26 mouse cellular contexts compared by ENCODE assay signal in the genomic region with DNA sequence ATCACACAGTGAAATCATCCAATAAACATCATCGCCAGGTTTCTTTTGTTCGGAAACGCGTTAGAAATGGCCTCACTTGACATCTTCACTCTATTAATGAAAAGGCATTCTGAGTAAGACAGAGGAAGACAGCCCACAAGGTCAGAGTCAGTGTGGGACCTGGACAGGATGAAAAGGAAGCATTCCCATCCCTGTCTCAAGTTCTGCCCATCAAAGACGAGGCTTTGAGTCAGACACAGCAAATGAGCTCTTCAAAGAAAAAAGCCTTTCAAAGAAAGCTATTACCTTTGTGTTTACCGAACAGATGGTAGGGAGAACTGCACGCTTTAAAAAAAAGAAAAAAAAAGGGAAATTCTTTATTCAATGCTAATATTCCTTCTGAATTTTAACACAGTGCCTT.
A peak's percentile ranks its signal among the peaks of the same experiment; 100 is the strongest.
DNase-seq lines count a peak whose midpoint lies in the region; ATAC-seq and TF ChIP-seq lines count a peak whose summit lies in the region.
"Had no signal": no experiment of that assay in that cellular context is flagged by ENCODE, and none has a peak within 500 bp of the region (broad histone marks: within the 10 kb centered on the region; RNA-seq: fewer than 3 reads in every experiment).

No protein-coding gene starts in this region.

- H3K27me3 ChIP-seq in heart, embryonic 13.5 days (replicated peaks): no peaks in the 10 kb centered on the region
- no peaks in the 10 kb centered on the region for H3K27me3 ChIP-seq in forebrain, embryonic 15.5 days
- no peaks in the 10 kb centered on the region for H3K27me3 ChIP-seq in midbrain, embryonic 16.5 days (ENCODE audit: control insufficient read depth, insufficient read depth, low read depth, low read length)
- H3K27me3 ChIP-seq: CH12.LX; liver, embryonic 15.5 days; lung, embryonic 15.5 days; megakaryocyte, embryonic 14.5 days; neural tube, embryonic 12.5 days; Patski had no signal

- TF ChIP-seq CTCF in layer of hippocampus, adult 2 months (conservative IDR thresholded peaks at IDR 0.05): no peak

- H3K9ac ChIP-seq in heart, embryonic 13.5 days: no peak overlapping the region
- H3K9ac ChIP-seq in forebrain, embryonic 15.5 days (replicated peaks): no peak overlapping the region
- H3K9ac ChIP-seq in midbrain, embryonic 16.5 days (ENCODE audit: low read depth, low read length): no peak overlapping the region
- H3K9ac ChIP-seq: liver, embryonic 15.5 days; lung, embryonic 15.5 days; neural tube, embryonic 12.5 days had no signal

- no peak overlapping the region for H3K4me3 ChIP-seq in heart, embryonic 13.5 days
- no peak overlapping the region for H3K4me3 ChIP-seq in layer of hippocampus, adult 2 months
- no peak overlapping the region for H3K4me3 ChIP-seq in forebrain, embryonic 15.5 days
- no peak overlapping the region for H3K4me3 ChIP-seq in midbrain, embryonic 16.5 days (ENCODE audit: low read depth, low read length)
- H3K4me3 ChIP-seq: limb, embryonic 10.5 days; liver, embryonic 15.5 days; lung, embryonic 15.5 days; megakaryocyte, embryonic 14.5 days; neural tube, embryonic 12.5 days had no signal

- ATAC-seq in heart, embryonic 13.5 days (ENCODE audit: extremely low read depth, insufficient number of reproducible peaks, low FRiP score, low TSS enrichment): no peak
- ATAC-seq in forebrain, embryonic 15.5 days (replicated peaks): peak; percentile 40; the same call in 1 of the 2 replicates
- peak; percentile 76; the same call in 1 of the 2 replicates for ATAC-seq in midbrain, embryonic 16.5 days
- no peak for ATAC-seq in frontal cortex, adult (ENCODE audit: low TSS enrichment)
- ATAC-seq: Patski had no signal

- H3K27ac ChIP-seq in heart, embryonic 13.5 days (replicated peaks): 0 out of 2 replicates have a peak overlapping the region, but pooled peaks have one; percentile 12
- H3K27ac ChIP-seq in layer of hippocampus, adult 2 months: peak overlapping the region; percentile 41; the same call in 1 of the 2 replicates
- peak overlapping the region; percentile 84 for H3K27ac ChIP-seq in forebrain, embryonic 15.5 days (replicated peaks)
- H3K27ac ChIP-seq in midbrain, embryonic 16.5 days (ENCODE audit: low read length): peak overlapping the region; percentile 63
- H3K27ac ChIP-seq: kidney, postnatal 0 days; limb, embryonic 10.5 days; liver, embryonic 15.5 days; lung, embryonic 15.5 days; neural tube, embryonic 12.5 days had no signal

- no peaks in the 10 kb centered on the region for H3K9me3 ChIP-seq in heart, embryonic 13.5 days
- no peaks in the 10 kb centered on the region for H3K9me3 ChIP-seq in forebrain, embryonic 15.5 days
- H3K9me3 ChIP-seq in midbrain, embryonic 16.5 days (replicated peaks; ENCODE audit: control insufficient read depth, low read length, poor library complexity, severe bottlenecking): no peaks in the 10 kb centered on the region
- H3K9me3 ChIP-seq: G1E; limb, embryonic 10.5 days; liver, embryonic 15.5 days; lung, embryonic 15.5 days; megakaryocyte, embryonic 14.5 days; neural tube, embryonic 12.5 days had no signal

- H3K36me3 ChIP-seq in heart, embryonic 13.5 days: no peaks in the 10 kb centered on the region; the same call in 1 of the 2 replicates
- no peaks in the 10 kb centered on the region for H3K36me3 ChIP-seq in forebrain, embryonic 15.5 days
- H3K36me3 ChIP-seq in midbrain, embryonic 16.5 days (ENCODE audit: control insufficient read depth, insufficient read depth, low read length): no peaks in the 10 kb centered on the region
- H3K36me3 ChIP-seq: limb, embryonic 10.5 days; liver, embryonic 15.5 days; lung, embryonic 15.5 days; neural tube, embryonic 12.5 days had no signal

- no peak for DNase-seq in heart, postnatal 4 days
- DNase-seq in layer of hippocampus, adult 2 months (ENCODE audit: low spot score in 2 of 2): no peak
- DNase-seq in layer of hippocampus, adult 9-11 months: no peak
- DNase-seq: adrenal gland, adult 2 months; B cell, adult 2 months; cerebellum, adult 11-12 months; cerebellum, postnatal 10 days; gastrocnemius, postnatal 36 days; heart, postnatal 14 days; kidney, adult 2 months; liver; lung, postnatal 36 days; thymus, postnatal 36 days had no signal

- H3K4me2 ChIP-seq in heart, embryonic 13.5 days: no peak overlapping the region
- H3K4me2 ChIP-seq in forebrain, embryonic 15.5 days (replicated peaks): no peak overlapping the region
- no peak overlapping the region for H3K4me2 ChIP-seq in midbrain, embryonic 16.5 days (ENCODE audit: low read length)
- H3K4me2 ChIP-seq: liver, embryonic 15.5 days; lung, embryonic 15.5 days; neural tube, embryonic 12.5 days had no signal

- H3K4me1 ChIP-seq in heart, embryonic 13.5 days: peaks cover 61% of the 10 kb centered on the region
- peaks cover 17% of the 10 kb centered on the region for H3K4me1 ChIP-seq in forebrain, embryonic 15.5 days
- peaks cover 6% of the 10 kb centered on the region; the same call in 1 of the 2 replicates for H3K4me1 ChIP-seq in midbrain, embryonic 16.5 days (ENCODE audit: control insufficient read depth, insufficient read depth, low read length)

- WGBS in heart, embryonic 13.5 days: 77% methylated on average over 7 of the region's 7 CpGs
- WGBS in forebrain, embryonic 15.5 days: 32% methylated on average over 7 of the region's 7 CpGs
- 34% methylated on average over 7 of the region's 7 CpGs for WGBS in midbrain, embryonic 16.5 days

Comparison
In these comparisons a context has a peak if more than half of its experiments do, and no peak if none do; other contexts are left out.
1. ATAC-seq: peak in forebrain, embryonic 15.5 days (single experiment) and midbrain, embryonic 16.5 days (single experiment); none in heart, embryonic 13.5 days (single experiment) and frontal cortex, adult (single experiment).
2. H3K27ac ChIP-seq: peak in every context shown above with its lines; median percentile 84 in forebrain, embryonic 15.5 days; 63 in midbrain, embryonic 16.5 days; 41 in layer of hippocampus, adult 2 months; 12 in heart, embryonic 13.5 days.